Mouse (Mus musculus) hindbrain, postnatal 0 days (tissue): ENCODE data around the gene Psen2. TPM values are rescaled to one million over a fixed set of nuclear protein-coding genes. Genes with fewer than 3 reads are reported as not detected.
A peak's percentile ranks its signal among the peaks of the same experiment; 100 is the strongest.

Experiments
- ATAC-seq: fragments of 200-750 bp; cut with Nextera tagmentation; 2 replicates; pipeline ENCODE4 v1.8.0; 2017; ENCODE audit warnings: mild to moderate bottlenecking, moderate TSS enrichment, moderate library complexity
- DNase-seq: peaks from one replicate; pipeline ENCODE4 v3.0.0-alpha.2; 2015; ENCODE audit warnings: low spot score
- H3K27ac ChIP-seq: fragments of 300-500 bp; sonication (generic); 2 replicates; pipeline ENCODE4 v1.5.1; 2014; ENCODE audit warnings: mild to moderate bottlenecking
- H3K27me3 ChIP-seq: fragments of 300-500 bp; sonication (generic); 2 replicates; pipeline ENCODE4 v1.6.1; 2014; ENCODE audit warnings: low read length, mixed read lengths; ENCODE audit not compliant: insufficient read depth
- H3K36me3 ChIP-seq: fragments of 300-500 bp; sonication (generic); 2 replicates; pipeline ENCODE4 v1.6.1; 2014; ENCODE audit warnings: low read length, mixed read lengths; ENCODE audit not compliant: insufficient read depth
- H3K4me1 ChIP-seq: fragments of 300-500 bp; sonication (generic); 2 replicates; pipeline ENCODE4 v1.6.1; 2014; ENCODE audit warnings: antibody characterized with exemption, low read length, mixed read lengths; ENCODE audit not compliant: insufficient read depth
- H3K4me2 ChIP-seq: fragments of 300-500 bp; sonication (generic); 2 replicates; pipeline ENCODE4 v1.6.1; 2014; ENCODE audit warnings: low read depth, mild to moderate bottlenecking, low read length, moderate library complexity, mixed read lengths
- H3K4me3 ChIP-seq: fragments of 300-500 bp; sonication (generic); 2 replicates; pipeline ENCODE4 v1.5.1; 2014; ENCODE audit warnings: low read length
- H3K9ac ChIP-seq: fragments of 300-500 bp; sonication (generic); replicated peaks from 2 replicates; pipeline ENCODE4 v1.6.1; 2014; ENCODE audit warnings: mild to moderate bottlenecking, low read length, moderate library complexity, mixed read lengths
- H3K9me3 ChIP-seq: fragments of 300-500 bp; sonication (generic); 2 replicates; pipeline ENCODE4 v1.6.1; 2016; ENCODE audit warnings: low read length, mixed read lengths
- CTCF ChIP-seq: IDR thresholded peaks from 2 replicates; pipeline ENCODE4 v1.5.1; 2016; ENCODE audit warnings: antibody characterized with exemption, control low read depth, low read depth
- WGBS: fragments of 180-500 bp; shearing (Covaris S2); extraction: QIAGEN DNeasy Blood & Tissue Kit; methylation state at CpG from one replicate; pipeline ENCODE4 v1.1.7; 2014; 5-methylcytosine and 5-hydroxymethylcytosine counted together
- polyA plus RNA-seq: library from polyadenylated mRNA; unstranded; fragments of >200 nt; fragmentation: Nextera tagmentation; extraction: Ambion mirVana; gene quantifications from 2 replicates; pipeline ENCODE4 v1.2.1, GENCODE M21; 2015
- total RNA-seq: library from RNA; depleted of rRNA; stranded (reverse); fragments of >200 nt; gene quantifications from 2 replicates; pipeline ENCODE4 v1.2.3, GENCODE M21; 2014

Gene Psen2
- total and polyA plus RNA-seq, 2 experiments from 2014 or later, result 23.7 to 33.5 TPM

DNA sequence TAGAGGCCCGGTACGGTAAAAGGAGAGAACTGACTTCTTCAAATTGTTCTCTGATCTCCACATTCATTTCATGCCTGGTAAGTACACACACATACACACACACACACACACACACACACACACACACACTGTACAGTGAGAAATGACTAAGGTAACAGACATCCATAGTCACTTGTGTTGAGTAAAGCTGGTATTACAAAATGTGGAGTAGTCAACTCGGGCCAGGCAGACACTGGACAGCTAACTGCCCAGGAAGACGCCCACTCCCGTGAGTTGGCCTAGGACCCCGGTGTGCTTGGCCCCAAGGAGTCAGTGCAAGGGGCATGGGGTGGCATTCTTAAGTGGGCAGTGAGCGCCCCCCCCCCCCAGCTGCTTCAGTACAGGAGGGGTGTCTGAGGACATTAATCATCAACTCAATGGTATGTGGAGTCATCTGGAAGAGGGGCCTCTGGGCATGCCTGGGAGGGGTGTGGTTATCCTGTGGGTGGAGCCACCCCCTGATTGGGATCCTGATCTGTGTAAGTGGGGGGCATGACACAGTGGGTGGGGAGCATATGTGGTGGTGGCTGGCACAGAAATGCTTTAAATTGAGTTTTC is 25.7 kb upstream of the Psen2 start:
- ATAC-seq, result no peak
- WGBS, result 88% methylated on average over 7 of the region's 7 CpGs
- Histone ChIP-seq H3K4me2 (no peak overlapping the region), H3K27me3 (no peaks in the 10 kb centered on the region), H3K9ac (no peak overlapping the region), H3K4me1 (no peaks in the 10 kb centered on the region), H3K27ac (no peak overlapping the region), H3K36me3 (no peaks in the 10 kb centered on the region), H3K4me3 (no peak overlapping the region), H3K9me3 (no peaks in the 10 kb centered on the region)
- DNase-seq, result no peak
- no peak for TF ChIP-seq CTCF

DNA sequence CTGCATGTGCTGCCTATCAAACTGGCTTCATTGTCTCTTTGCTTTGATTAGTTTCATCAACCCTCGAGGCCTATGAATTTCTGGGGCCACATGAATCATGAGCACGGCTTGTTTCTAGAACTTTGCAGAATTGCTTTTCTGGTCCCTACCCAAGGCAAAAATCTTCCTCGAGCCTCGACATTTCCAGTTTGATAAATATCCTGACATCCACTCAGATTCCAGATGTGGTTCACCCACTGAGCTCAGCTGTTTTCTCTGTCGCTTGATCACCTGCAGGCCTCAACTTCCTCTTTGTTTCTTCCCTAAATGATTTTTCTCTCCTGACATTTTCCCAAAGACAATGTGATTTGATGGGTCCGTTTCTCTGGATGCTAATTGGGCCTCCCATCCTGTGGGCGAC is 25.0 kb upstream of the Psen2 start:
- Histone ChIP-seq H3K9ac (no peak overlapping the region), H3K27ac (no peak overlapping the region), H3K9me3 (no peaks in the 10 kb centered on the region), H3K27me3 (no peaks in the 10 kb centered on the region), H3K4me2 (no peak overlapping the region), H3K4me1 (no peaks in the 10 kb centered on the region), H3K4me3 (no peak overlapping the region), H3K36me3 (no peaks in the 10 kb centered on the region)
- ATAC-seq (no peak), DNase-seq (no peak)
- WGBS, result 81% methylated on average over 7 of the region's 7 CpGs
- no peak for TF ChIP-seq CTCF

DNA sequence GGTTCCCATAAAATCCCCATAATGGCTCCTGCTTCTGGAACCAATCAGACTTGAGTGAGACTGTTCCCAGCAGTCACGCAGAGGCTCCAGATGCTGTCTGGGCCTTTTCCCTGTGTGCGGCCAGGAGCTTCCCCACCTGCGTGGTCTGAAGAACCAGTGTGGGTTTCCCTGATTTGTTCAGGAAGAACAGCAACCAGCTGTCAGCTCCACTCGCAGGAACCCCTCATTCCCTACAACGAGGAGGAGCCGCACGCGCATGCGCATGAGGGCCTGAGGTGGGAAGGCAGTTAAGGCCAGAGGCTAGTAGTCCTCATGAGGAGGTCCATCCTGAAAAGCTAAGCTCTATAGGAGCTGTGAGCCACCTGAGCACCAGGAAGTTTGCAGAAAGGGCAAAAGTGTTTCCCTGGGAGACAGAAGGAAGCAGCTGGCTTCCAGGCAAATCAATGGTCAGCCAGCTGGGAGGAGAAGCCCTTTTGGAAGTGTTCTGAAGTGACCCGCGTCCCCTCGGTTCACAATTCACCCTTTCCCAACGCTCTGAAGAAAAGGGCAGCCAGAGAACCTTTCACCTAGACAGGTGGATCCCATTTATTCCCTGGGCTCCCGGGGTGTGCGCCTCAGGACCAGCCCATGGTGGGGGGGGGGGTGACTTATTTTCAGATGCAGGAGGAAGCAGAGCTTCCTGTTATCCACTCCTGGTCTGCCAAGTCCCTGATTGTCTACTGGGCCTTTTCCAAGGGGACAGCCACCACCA is 23.0 kb upstream of the Psen2 start:
- H3K4me1 ChIP-seq, result no peaks in the 10 kb centered on the region
- H3K9ac ChIP-seq, result no peak overlapping the region
- ATAC-seq (no peak), DNase-seq (no peak)
- WGBS, result 61% methylated on average over 15 of the region's 15 CpGs
- H3K27ac ChIP-seq, result no peak overlapping the region
- H3K9me3 ChIP-seq, result no peaks in the 10 kb centered on the region
- no peaks in the 10 kb centered on the region for H3K27me3 ChIP-seq
- no peak overlapping the region for H3K4me2 ChIP-seq
- H3K4me3 ChIP-seq, result no peak overlapping the region
- no peaks in the 10 kb centered on the region for H3K36me3 ChIP-seq
- no peak for TF ChIP-seq CTCF

DNA sequence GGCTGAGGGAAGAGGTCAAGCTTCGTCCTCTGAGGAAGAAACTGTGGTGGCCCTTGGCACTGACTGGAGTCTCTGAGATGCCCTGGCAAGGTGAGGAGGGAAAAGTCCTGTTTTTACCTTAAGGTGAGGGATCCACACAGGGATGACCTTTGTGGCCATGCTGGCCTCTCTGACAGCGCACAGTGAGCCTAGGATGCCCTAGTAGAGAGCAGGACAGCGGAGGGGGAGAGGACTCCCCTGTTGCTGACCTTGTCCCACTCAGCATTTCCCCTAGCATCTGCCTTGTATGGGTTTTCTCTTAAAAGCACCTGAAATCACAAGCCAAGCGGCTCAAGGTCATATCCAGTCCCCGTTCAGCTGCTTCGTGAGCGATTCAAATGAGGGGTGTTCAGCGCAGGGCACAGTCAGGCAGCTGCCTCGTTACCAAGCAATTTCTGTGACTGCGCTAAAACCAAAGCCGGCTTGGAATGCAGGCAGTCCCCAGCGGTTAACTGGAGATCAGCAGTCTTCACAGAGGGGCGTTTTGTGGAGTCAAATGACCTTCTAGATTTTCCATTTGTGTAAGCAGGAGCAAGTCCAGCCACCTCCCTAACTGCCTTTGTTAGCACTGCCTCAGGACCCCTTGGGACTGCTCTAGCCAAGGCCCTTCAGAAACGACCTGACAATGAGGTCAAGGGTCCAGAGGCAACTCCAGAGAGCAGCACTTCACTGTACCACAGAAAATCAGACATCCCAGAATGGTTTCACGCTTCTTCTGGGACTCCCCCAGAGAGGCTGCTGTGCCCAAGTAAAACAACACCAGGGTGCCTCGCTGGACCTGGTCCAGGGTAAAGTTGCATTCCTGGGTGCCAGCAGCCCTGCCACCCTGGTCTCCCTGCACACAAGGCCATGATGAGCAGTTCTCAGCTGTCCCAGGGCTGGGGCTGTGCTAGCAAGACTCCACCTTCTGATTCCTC is 20.9 kb upstream of the Psen2 start:
- peak; percentile 62 for TF ChIP-seq CTCF
- H3K27me3 ChIP-seq, result no peaks in the 10 kb centered on the region
- peak; percentile 84 for ATAC-seq
- no peaks in the 10 kb centered on the region for H3K4me1 ChIP-seq
- no peak overlapping the region for H3K9ac ChIP-seq
- H3K9me3 ChIP-seq, result no peaks in the 10 kb centered on the region
- H3K36me3 ChIP-seq, result no peaks in the 10 kb centered on the region
- no peak overlapping the region for H3K4me3 ChIP-seq
- H3K4me2 ChIP-seq, result peak overlapping the region; percentile 30; the same call in 1 of the 2 replicates
- peak; percentile 78 for DNase-seq
- WGBS, result 22% methylated on average over 16 of the region's 16 CpGs
- H3K27ac ChIP-seq, result peak overlapping the region; percentile 46

DNA sequence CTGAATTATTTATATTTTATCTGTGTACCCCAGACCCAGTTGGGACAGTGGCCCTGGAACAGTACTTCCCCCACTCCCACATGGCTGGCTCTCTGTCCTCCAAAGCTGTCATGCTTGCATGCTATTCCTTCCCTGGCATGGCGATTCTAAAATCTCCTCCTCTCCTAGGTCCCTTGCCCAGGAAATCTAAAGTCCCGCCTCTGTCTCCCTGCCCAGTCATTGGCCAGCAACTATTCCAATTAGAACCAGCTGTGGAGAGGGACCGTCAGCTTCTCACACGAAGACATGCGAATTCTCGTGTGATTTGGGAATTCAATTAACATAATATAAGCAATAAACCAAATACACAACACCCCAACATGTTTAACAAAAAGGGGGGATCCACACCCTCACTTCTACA is 19.3 kb upstream of the Psen2 start:
- DNase-seq (peak; percentile 52), ATAC-seq (peak; percentile 36; the same call in 1 of the 2 replicates)
- no peak overlapping the region for H3K9ac ChIP-seq
- no peak for TF ChIP-seq CTCF
- no peak overlapping the region for H3K4me3 ChIP-seq
- H3K4me2 ChIP-seq, result no peak overlapping the region
- H3K36me3 ChIP-seq, result no peaks in the 10 kb centered on the region
- no peaks in the 10 kb centered on the region for H3K27me3 ChIP-seq
- no peak overlapping the region for H3K27ac ChIP-seq
- WGBS, result 36% methylated on average over 6 of the region's 6 CpGs
- H3K4me1 ChIP-seq, result no peaks in the 10 kb centered on the region
- no peaks in the 10 kb centered on the region for H3K9me3 ChIP-seq

DNA sequence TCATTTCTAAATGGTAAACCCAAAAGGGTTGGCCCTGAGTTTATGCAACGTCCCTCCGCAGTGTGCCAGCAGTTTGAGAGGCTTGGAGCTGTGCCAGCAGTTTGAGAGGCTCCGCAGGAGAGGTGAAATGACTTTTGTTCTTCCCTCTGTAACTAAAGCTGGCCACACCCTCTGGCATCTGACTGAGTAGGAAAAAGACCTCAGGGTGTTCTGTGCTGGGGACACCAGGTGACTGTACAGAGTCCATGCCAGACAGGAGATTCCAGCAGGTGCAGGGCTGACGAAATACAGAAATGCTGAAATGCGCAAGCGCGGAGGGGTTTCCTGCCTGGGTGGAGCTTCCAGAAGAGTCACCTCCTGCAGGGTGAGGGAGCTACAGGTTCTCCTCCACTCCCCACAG is 16.4 kb upstream of the Psen2 start:
- no peak overlapping the region for H3K4me3 ChIP-seq
- DNase-seq (peak; percentile 60), ATAC-seq (no peak)
- no peaks in the 10 kb centered on the region for H3K4me1 ChIP-seq
- H3K27me3 ChIP-seq, result no peaks in the 10 kb centered on the region
- 0 out of 2 replicates have a peak, but pooled peaks cover 3% of the 10 kb centered on the region for H3K9me3 ChIP-seq
- no peak for TF ChIP-seq CTCF
- no peaks in the 10 kb centered on the region for H3K36me3 ChIP-seq
- no peak overlapping the region for H3K27ac ChIP-seq
- no peak overlapping the region for H3K9ac ChIP-seq
- WGBS, result 32% methylated on average over 7 of the region's 7 CpGs
- H3K4me2 ChIP-seq, result 0 out of 2 replicates have a peak overlapping the region, but pooled peaks have one; percentile 14
